Mouse (Mus musculus): Measurements from ENCODE around the gene Vav3.
A peak's percentile ranks its signal among the peaks of the same experiment; 100 is the strongest.

Gene Vav3

DNA sequence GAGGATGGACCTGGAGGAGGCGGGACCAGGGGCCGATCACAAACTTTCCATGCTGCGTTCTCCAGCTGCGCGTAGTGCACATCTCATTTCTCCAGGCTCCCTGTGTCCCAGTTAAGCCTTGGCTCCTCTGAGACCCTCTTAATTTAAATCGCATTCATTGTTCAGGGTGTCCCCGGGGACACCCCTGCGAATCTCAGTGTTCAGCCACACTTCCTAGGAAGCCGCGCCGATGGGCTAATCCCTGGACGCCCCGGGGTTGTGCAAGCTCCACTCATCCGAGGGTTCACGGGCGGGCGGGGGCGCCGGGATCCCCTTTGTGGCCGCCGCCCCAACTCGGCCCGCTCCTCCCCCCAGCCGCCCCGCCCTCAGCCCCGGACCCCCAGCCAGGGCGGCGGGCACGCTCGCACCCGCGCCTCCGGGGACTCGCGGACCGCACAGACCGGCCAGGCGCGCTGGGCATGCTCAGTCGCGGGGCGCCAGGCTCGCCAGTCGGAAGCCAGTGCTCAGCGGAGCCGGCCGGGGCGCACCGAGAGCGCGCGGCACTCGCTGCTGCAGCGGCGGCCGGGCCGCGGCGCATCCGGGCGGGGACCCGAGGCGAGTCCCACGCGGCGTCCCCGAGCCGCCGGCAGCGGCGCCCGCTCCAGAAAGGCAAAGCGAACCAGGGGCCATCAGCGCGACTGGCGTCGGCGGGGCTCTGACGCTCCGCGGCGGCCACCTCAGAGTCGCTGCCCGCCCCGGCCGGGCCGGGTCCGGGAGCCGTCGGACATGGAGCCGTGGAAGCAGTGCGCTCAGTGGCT lies at the start of gene Vav3:
Gene Vav3 (plus strand): TSS at position 380 of the 797 bp plus-strand sequence.
- peak; percentile 38 to 53 for DNase-seq (ENCODE audit: low spot score in 2 of 2)

DNA sequence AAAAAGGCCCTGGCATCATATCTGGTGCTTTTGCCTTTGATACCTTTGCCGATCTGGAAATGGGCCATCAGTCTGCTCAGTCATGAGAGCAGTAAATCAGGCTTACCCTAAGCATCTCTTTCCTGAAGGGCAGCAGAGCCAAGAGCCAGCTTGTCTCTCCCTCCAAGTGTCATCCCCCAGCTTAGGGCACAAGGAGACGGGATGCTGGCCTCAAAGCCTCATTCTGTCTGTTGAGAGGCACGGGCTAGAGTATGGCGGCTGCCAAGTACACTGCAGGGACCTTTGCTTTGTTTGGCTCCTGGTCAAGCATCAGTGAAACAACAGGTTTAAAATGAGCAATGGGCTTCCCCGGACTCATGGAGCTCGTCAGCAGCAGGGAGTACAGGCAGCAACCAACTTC lies 41.6 kb upstream of the Vav3 start:
- DNase-seq (ENCODE audit: low spot score in 2 of 2) = no peak

DNA sequence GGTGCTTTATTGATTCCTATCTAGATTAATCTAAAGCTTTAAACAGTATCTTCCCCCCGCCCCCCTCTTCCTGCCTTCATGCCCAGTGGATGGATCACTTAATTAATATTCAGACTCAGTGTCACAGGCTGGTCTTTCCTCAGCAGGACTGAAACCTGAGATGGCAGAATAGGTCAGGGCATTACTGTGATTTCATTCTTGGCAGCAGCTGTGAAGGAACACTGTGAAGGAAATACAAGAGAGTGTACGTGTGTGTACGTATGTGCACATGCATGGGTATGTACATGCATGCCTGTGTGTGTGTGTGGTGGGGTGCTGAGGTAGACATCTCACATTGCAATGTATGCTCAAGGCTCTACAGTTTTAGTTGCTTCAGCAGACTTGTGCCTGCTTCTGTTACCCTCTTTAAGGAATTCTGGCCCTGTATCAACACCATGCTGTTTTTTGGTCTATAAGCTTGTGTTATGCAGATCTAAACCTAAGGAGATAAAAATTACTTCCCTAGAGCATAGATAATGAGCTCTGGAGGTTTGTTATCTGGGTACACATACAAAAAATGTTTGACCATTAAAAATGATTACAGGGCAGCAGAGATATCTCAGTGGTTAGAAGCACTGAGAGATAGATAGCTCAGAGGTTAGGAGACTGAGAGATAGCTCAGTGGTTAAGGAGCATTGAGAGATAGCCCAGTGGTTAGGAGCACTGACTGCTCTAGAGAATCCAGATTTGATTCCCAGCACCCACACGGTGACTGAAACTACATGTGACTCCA lies 41.0 kb upstream of the Vav3 start:
- DNase-seq (ENCODE audit: low spot score in 2 of 2) = no peak

DNA sequence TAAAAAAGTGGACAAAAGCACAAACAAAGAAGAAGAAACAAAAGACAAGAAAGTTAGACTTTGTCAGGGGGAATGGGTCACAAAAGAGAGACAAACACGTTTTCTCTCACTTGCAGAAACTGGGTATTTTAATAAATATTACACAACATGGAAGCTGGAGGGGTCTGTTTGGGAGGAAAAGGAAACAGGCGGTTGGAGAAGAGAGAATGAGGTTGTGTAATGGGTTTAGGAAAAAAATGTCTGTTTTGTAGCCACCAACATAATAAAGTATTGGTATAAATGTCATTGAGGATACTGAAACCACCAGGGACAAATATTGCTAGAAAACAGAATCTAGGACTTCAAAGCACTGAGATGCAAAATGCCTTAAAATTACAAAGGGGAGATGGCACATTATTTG lies 38.4 kb upstream of the Vav3 start:
- no peak for DNase-seq (ENCODE audit: low spot score in 2 of 2)

DNA sequence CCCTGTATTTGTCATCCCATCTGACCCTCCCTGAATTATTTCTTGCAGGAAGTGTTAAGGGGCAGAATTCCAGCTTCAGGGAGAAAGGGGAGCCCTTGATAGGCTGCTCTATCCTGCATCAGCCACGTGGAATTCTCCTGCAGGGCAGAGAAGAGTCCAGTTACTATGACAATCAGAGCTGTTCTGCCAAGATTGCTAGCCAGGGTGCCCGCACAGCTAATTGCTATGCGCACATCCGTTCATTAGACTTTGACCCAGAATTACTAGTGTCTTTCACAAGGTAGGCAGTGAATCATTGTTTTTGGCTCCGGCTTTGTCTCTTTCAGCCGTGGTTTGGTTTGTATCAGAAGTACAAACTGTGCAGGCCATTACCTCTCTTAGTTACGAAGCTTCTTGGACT lies 33.0 kb upstream of the Vav3 start:
- DNase-seq (ENCODE audit: low spot score in 2 of 2) = no peak

DNA sequence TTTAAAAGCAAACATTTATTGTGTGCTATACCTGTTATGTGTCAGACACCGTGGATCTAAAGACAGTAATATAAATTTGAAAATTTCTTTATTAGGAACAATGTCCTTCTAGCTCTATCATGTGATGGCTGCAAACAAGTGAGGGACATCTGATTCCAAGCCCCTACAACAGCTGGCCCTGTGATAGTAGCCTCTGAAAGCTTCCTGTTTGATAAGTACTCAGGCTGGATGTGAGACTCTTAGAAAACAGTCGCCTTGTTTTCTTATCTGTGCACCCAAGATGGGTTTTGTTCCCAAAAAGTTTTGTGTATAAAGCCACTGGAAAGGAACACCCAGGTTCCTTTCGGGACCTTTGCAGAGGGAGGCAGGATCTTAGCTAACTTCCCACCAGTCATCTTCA lies 32.0 kb upstream of the Vav3 start:
- DNase-seq (ENCODE audit: low spot score in 2 of 2) = no peak

DNA sequence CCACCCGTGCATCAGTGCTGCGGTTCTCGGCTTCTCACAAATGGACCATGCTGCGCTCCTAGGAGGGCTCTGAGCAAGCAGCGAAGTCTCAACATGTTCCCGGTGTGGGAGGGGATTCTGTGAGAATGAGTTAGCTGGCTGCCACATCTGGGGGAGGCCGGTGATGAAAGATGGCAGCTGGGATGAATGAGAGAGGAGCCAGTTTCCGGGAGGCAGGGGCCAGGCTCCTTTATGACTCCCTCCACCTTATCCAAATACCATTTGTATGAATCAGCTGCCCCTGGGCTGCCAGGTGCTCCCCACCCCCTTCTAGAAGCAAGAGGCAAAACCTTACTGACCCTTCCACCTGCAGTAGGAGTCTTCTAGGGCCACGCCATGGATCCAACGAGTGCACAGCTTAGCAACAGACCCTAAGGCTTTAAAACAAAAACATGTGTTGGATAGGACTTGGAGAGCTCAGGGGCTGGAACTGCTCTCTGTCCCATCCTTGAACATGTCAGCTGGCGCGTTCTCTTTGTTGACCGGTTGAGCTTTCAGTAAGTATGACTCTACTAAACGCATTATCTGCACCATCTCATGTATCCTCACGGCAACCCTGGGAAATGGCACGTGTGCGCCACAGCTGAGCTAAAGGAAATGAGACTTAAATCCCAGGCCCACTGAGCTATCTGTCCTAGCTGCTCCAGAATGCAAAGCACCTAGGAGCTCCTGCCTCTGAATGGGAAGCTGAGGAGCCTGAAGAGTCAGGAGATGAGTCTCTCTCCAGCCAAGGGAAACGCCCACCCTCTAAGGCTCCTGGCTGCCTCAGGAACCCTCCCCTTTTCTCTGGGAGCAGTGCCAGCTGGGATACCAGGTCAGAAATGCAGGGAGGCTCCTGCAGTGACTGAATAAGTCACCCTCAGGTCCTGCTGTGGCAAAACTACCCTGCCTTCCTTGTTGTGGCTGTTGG lies 30.9 kb upstream of the Vav3 start:
- DNase-seq (ENCODE audit: low spot score in 2 of 2) = peak; percentile 16 to 27

DNA sequence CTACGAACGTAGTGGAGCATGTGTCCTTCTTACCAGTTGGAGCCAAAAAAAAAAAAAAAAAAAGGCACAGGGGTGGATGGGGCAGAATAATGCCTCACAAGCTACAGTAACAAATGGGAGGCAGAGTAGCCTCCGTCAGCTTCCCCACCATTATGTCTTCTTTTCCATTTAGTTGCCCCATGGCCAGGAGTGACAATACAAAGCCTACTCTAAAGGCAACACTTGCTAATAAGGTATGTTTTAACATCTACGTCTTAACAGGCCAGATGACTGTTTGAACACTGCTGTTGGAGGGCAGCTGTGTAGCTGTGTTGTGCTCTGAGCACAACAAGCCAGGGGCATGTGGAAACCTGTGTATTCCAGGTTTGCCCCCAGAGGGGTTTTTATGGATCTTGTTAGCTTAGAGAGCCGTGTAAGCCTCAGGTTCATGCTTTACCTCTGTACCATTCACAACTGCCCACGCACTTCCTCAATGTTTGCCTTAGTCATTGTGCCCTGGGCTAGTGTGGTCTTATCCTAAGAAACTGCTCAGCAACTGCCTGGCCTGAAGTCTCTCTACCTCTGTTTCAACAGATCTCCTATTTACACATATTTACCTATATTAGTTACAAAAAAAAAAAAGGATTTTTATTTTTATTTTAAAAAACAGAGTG lies 29.2 kb upstream of the Vav3 start:
- no peak for DNase-seq (ENCODE audit: low spot score in 2 of 2)

DNA sequence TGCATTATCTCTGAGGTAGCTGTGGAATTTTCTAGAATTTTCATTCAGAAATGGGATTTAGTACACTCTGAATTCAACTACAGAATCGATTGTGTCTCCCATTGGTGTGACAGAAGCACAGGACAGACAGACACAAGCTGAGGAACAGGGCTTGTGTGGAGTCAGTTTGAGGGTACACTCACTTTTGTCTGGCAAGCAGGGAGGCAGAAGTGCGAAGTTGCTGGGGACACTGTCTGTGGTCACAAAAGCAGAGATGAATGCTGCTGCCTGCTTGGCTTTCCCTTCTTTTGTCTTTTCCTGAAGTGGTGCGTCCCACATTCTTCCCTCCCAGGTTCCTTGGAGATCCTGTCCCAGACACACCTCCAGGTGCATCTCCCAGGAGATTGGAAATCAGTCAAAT lies 28.6 kb upstream of the Vav3 start:
- no peak for DNase-seq (ENCODE audit: low spot score in 2 of 2)

DNA sequence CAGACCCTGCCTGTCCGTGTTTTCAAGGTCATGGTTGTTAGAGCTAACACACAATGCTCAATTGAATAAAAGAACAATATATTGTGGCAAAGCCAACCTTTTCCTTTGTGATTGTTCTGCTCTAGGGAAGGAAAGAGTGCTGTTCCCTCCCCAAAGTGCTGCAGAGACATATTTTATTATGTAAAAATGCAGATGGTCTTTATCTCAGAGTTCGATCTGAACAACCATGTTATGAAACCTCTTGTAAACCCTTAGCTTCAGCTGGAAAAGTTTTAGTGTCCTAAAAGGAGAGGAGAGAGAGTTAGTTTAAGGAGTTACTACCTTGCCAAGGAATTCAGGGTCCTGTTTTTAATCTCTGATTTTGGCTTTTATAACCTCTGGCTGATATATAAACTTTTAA lies 27.0 kb upstream of the Vav3 start:
- DNase-seq (ENCODE audit: low spot score in 2 of 2) = no peak

DNA sequence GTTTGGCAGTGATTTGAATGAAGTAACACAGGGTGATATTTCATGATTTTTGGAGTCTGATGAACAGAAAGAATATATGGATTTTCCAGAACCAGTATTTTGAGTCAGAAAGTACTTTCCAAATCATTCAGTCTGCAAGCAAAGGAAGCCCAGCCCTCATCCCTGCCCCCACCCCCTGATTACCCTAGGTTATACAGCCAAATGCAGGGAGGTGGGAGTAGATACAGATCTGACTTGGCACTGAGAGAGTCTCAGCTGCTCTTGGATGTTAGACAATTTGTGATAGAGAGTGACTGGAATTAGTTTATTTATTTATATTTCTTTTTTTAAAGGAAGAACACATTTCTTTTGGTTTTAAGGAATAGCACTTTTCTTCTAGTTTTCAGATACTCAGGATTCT lies 18.2 kb upstream of the Vav3 start:
- no peak for DNase-seq (ENCODE audit: low spot score in 2 of 2)

DNA sequence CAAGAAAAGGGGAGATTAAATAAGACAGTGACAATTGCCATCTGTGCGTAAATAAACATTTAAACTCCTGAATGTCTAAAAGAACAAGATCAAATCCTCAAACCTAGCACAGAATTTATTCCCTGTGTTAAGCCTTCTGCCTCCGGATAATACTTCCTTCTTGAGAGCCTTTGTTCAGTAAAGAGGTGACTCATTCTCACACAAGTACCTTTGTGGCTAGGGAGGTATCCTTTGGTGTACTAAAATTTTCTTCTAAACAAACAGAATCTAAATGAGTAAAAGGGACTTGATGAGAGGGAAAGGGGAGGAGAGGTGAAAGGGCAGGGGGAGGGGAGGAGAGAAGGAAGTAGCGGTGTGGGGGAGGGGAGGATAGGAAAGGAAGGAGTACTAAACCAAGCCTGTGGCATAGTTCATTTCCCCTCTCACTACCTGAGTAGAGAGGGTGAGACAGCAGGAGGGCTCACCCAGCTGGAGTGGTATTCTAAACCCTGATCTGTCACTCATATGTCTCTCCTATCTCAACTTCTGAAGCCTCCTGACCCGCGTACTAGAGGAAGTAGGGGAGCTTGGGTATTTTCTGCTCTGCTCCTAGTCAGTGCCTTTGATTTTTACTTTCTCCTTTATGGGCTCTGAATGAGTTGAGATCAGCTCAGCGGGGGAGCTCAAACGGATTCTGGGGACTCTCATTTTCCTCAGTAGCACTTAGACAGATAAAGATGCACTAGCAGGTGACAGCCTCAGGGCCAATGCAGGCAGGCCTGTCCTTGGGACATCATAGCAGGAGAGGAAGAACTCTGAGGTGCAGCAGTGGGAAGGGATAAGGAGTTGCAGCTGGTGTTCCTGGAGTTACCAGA lies 16.8 kb upstream of the Vav3 start:
- DNase-seq (ENCODE audit: low spot score in 2 of 2) = no peak

DNA sequence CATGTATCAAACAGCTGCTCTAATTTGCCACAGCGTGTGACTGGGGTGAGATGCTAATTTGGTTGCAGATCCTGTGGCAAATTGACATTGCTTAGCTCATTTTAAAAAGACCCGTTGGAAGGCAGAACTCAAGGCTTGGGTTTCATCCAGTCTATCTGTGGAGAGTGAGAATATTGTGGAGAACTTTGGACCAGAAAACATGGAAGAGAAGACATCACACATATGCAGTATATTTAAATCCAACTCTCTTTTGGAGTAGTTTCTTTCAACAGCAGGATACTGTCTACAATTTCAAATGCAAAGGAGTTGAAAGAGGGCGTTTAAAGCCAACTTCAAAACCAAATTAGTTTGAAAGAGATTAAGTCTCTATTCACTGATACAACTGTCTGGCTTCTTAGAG lies 13.3 kb upstream of the Vav3 start:
- no peak for DNase-seq (ENCODE audit: low spot score in 2 of 2)

DNA sequence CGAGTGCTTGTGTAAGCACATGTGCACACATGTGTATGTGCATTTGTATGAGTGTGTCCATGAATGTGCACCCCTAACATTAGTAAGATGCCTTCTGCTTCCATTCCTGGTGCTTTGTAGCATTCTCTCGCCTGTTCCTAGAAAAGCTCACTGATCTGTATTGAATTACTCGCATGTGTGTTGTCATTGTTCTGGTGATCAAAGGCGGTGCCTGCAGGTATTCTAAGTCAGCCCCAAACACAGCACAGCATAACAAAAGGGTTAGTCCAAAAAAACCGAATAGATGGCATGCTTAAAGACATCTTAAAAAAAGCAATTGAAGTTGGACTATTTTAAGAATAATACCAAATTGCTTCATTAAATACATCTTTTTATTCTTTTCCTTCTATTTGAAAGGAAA lies 7.7 kb upstream of the Vav3 start:
- DNase-seq (ENCODE audit: low spot score in 2 of 2) = no peak

DNA sequence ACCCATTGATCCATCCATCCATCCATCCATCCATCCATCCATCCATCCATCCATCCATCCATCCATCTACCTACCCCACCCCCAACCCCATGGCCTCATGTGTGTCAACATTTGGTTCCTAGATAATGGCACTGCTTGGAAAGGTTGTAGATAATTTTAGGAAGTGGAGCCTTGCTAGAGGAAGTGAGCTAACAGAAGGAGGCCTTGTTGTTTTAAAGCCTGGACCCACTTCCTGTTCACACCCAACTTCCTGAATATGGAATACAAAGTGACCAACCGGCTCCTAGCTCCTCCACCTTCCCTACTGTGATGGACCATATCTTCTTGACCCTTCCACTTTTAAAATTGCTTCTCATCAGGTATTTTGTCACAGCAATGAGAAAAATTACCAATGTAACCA lies 5.0 kb upstream of the Vav3 start:
- DNase-seq (ENCODE audit: low spot score in 2 of 2) = no peak

DNA sequence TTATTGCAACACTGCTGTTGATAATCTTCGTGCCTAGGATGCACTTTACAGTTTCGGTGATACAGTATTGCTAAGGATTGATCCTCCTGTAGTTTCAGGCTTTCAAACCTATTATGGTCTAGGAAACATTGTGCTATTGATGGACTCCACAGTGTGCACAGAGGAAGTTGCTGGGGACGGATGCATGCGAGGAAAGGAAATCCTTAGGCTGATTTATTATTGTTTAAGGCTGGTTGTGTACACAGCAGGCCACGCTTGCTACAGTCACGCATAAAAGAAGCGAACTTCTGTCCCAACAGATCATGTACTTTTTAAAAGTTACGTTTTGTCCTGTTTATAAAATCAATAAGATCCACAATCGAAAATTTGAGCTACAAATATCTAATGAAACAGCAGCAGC lies 1.2 kb upstream of the Vav3 start:
- DNase-seq (ENCODE audit: low spot score in 2 of 2) = no peak

DNA sequence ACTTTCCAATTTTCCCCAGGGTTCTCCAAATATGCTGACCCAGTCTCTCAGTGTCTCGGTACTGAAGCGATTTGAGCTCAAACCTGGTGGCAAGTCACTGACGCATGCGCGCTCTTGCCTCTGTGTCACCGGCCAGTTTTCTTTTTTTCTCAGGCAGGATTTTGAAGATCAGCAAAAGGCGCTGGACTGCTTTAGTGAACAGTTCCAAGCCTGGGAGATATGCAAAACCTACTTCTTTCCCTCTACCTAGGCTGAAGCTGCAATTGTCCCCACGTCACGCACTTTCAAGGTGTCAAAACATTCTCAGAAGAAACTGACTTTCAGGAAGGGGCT lies 546 bp upstream of the Vav3 start:
- peak; percentile 21 to 23 for DNase-seq (ENCODE audit: low spot score in 2 of 2)

DNA sequence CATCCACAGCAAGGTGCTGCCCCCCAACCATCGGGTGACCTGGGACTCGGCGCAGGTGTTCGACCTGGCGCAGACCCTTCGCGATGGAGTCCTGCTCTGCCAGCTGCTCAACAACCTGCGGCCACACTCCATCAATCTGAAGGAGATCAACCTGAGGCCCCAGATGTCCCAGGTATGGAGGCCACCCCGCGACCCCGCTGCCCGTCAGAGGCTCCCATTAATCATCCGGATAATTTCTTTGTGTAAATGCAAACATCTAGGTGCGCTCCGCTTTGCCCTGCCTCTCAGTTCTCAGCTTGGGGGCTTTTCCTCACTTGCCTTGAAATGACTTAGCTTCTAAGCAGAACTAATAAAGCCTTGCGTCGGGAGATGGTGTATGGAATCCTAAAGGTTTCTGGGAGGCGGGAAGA lies 623 bp downstream of the Vav3 start:
- DNase-seq (ENCODE audit: low spot score in 2 of 2) = no peak

DNA sequence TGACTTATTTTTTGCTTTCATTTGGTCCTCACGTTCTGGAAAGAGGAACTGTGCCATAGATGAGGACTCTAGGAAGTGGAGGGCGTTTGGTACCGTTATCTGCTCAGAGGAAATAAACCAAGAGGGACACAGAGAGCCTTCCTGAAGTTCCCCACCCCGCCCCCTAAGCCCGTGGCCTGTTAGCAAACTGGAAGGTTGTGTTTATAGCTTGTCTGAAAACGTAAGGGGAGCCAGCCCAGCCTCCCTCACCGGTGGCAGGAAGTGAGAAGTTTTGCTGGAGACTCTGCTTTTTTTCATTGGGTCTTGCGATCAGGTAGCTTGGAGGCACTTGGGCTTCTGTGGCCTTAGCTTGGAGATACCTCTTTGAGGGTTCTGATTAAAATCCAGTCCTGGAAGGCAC lies 1.2 kb downstream of the Vav3 start:
- peak; percentile 3 to 15 for DNase-seq (ENCODE audit: low spot score in 2 of 2)

DNA sequence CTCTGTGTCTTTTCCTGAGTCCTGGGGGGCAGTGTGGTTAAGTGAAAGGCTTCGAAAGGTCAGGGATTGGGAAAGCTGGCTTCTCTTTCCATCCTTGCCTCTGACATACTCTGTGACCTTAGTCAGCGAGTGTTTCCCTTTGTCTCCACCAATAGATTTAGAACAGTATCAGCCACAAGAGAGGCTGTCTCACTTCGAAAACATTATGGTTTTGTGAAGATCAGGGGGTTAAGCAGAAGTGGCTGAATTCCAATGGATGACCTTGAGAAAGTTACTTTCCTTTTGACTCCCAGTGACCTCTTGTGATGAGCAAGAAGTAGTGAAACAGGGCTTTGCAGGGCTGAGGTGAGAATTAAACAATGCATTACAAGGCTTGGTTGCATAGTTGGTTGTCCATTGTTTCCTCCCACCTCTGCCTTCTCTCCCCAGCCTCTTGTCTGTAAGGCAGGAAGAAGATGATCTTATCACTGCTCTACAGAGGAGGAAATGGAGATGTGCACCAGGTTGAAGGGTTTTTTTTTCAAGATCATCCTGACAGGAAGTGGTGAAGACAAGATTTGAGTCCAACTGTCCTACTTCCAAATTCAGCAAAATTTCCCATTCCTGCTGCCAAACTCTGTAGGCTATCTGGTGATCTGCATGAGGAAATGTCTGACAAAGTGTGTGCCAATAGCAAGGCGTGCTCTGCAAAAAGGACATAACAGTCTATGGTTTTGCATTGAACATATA lies 11.7 kb downstream of the Vav3 start:
- no peak for DNase-seq (ENCODE audit: low spot score in 2 of 2)

Data from urinary bladder, postnatal 36 days (tissue).